Mouse (Mus musculus): Measurements from ENCODE around the gene Utp20. TPM values are rescaled to one million over a fixed set of nuclear protein-coding genes. Genes with fewer than 3 reads are reported as not detected.

The Utp20 gene
- polyA plus RNA-seq, 1 experiment from 2014 or later, result 21.0 TPM

DNA sequence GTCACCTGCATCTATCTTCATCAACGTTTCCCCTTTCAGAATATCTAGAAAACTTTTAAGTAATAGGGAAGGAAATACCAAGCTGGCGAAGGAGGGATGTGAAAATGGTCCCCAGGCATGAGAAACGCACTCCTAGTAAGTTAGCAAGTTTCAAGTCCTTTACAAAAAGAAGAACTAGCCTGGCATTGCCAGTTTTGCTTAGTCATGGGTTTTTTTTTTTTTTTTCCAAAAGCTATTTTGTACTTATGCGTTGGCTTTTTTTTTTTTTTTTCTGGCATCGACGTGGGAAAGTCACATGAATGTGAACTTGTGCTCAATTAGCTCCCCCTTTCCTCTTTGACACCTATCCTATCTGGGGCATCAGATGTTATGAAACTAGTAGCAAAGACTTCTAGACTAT lies 114.2 kb downstream of the Utp20 start:
- Histone ChIP-seq H3K27ac (no peak overlapping the region), H3K4me3 (no peak overlapping the region), H3K9ac (no peak overlapping the region), H3K4me2 (no peak overlapping the region), H3K4me1 (no peaks in the 10 kb centered on the region), H3K9me3 (no peaks in the 10 kb centered on the region), H3K27me3 (no peaks in the 10 kb centered on the region), H3K36me3 (no peaks in the 10 kb centered on the region)
- no peak for ATAC-seq (ENCODE audit: insufficient number of reproducible peaks, insufficient read depth, low FRiP score, low TSS enrichment, low read depth)
- 79% methylated on average over 6 of the region's 6 CpGs for WGBS

GRCm38 (mm10) chr10:88708671-88709523 lies 117.7 kb downstream of the Utp20 start:
- Histone ChIP-seq H3K27me3 (no peaks in the 10 kb centered on the region), H3K4me3 (no peak overlapping the region), H3K27ac (no peak overlapping the region), H3K4me1 (no peaks in the 10 kb centered on the region), H3K36me3 (no peaks in the 10 kb centered on the region), H3K9me3 (no peaks in the 10 kb centered on the region), H3K9ac (no peak overlapping the region), H3K4me2 (no peak overlapping the region)
- ATAC-seq (ENCODE audit: insufficient number of reproducible peaks, insufficient read depth, low FRiP score, low TSS enrichment, low read depth), result no peak
- WGBS, result 65% methylated on average over 10 of the region's 10 CpGs

DNA sequence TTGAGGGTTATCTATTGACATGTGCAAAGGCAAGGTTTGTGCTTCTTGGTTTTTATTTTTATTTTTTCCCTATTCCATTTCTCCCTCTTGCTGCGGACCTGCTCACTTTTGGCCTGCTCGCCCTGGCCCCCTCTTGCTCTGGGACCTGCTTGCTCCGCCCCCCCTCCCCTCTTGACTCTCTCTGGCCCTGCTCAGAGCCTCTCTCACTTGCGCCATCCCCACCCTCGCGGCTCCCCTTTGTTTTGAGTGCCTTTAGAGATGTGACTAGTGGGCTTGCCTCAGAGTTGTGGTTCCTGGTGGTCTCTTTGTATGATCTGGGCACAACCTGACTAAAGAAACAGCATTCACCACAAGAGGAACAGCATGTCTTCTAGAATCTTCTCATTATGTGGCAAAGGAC lies 125.7 kb downstream of the Utp20 start:
- Histone ChIP-seq H3K27me3 (no peaks in the 10 kb centered on the region), H3K9ac (no peak overlapping the region), H3K4me3 (no peak overlapping the region), H3K4me1 (no peaks in the 10 kb centered on the region), H3K36me3 (no peaks in the 10 kb centered on the region), H3K27ac (no peak overlapping the region), H3K4me2 (no peak overlapping the region), H3K9me3 (no peaks in the 10 kb centered on the region)
- 76% methylated on average over 6 of the region's 6 CpGs for WGBS
- ATAC-seq (ENCODE audit: insufficient number of reproducible peaks, insufficient read depth, low FRiP score, low TSS enrichment, low read depth), result no peak

Other genes starting within 250 kb of the Utp20 start
- 4.5 and 4.8 TPM in 2 replicates for gene Mybpc1, start 221.7 kb downstream of the Utp20 start, polyA plus RNA-seq (2015; fragmentation: Nextera tagmentation; extraction: Ambion mirVana)
- 0.18 TPM in 1 of 2 replicates, not detected in the other for gene Spic, start 141.8 kb downstream of the Utp20 start, polyA plus RNA-seq (2015; fragmentation: Nextera tagmentation; extraction: Ambion mirVana)
- 206 and 214 TPM in 2 replicates for gene Arl1, start 95.9 kb downstream of the Utp20 start, polyA plus RNA-seq (2015; fragmentation: Nextera tagmentation; extraction: Ambion mirVana)
- gene Slc5a8, start 59.2 kb upstream of the Utp20 start, polyA plus RNA-seq (2015; fragmentation: Nextera tagmentation; extraction: Ambion mirVana), result 0.22 and 0.23 TPM in 2 replicates

All from embryonic facial prominence, embryonic 13.5 days (tissue).